ENCODE assay signal across 8 mouse cellular contexts in the genomic region with DNA sequence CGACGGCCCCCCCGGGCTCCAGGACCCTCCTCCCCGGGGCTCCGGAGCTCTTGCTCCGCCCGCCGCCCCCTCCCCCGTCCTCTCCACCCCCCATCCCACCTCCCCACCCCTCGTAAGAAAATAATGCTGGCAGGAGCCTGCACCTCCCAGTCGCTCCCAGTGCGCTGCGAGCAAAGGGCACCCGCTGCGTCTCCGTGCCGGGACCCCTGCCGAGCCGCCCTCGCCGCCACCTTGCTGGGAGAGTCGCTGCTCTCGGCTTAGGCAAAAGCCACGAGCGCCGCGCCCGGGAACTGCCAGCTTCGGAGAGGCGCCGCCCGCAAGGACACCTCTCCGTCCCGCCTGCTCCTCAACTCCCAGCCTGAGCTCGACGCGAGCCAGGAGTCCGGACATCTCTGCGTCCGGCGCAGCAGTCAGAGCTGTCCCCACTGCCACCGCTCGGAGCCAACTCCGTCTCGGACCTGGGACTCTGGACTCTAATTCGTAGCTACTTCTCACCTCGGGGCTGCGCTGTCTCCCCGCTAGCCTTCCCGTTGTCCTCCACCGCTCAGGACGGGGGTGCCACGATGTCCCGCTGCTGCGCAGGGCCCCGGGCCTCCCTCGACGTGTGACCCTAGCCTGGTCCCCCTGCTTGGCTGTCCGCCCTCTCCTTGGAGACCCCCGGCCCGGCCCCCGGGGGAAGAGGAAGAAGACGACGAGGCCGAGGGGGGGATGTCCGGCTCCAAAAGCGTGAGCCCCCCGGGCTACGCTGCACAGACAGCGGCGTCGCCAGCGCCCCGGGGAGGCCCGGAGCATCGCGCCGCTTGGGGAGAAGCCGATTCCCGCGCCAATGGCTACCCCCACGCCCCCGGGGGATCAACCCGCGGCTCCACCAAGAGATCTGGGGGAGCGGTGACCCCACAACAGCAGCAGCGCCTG. TPM values are rescaled to one million over a fixed set of nuclear protein-coding genes. Genes with fewer than 3 reads are reported as not detected.
A peak's percentile ranks its signal among the peaks of the same experiment; 100 is the strongest.
DNase-seq lines count a peak whose midpoint lies in the region; ATAC-seq and TF ChIP-seq lines count a peak whose summit lies in the region.

No protein-coding gene starts in this region.

- in situ Hi-C loops in ES-E14 (cut with MboI; ENCODE audit: low sequenced_read_pairs in 2 of 2, unreplicated experiment in 2 of 2): no loop called here

- H3K36me3 ChIP-seq in ES-E14 (ENCODE audit: control insufficient read depth, insufficient read depth, low read length, poor library complexity, severe bottlenecking): no peaks in the 10 kb centered on the region
- no peaks in the 10 kb centered on the region for H3K36me3 ChIP-seq in forebrain, embryonic 15.5 days
- peaks cover 3% of the 10 kb centered on the region; the same call in 1 of the 2 replicates for H3K36me3 ChIP-seq in hindbrain, embryonic 13.5 days

- peak; percentile 21; the same call in 1 of the 2 replicates for ATAC-seq in forebrain, embryonic 15.5 days (replicated peaks)
- peak; percentile 14 for ATAC-seq in hindbrain, embryonic 13.5 days (ENCODE audit: low FRiP score)
- no peak for ATAC-seq in granulocyte monocyte progenitor cell, adult 5-6 weeks (replicated peaks; ENCODE audit: poor library complexity, severe bottlenecking)

- H3K27ac ChIP-seq in ES-E14 (ENCODE audit: insufficient read depth, low read depth, low read length, poor library complexity, severe bottlenecking): no peak overlapping the region
- H3K27ac ChIP-seq in forebrain, embryonic 15.5 days (replicated peaks): peak overlapping the region; percentile 87
- H3K27ac ChIP-seq in hindbrain, embryonic 13.5 days: peak overlapping the region; percentile 91

- no peak overlapping the region; the same call in 1 of the 2 replicates for H3K9ac ChIP-seq in ES-E14 (ENCODE audit: insufficient read depth, low read depth, low read length, poor library complexity, severe bottlenecking)
- H3K9ac ChIP-seq in forebrain, embryonic 15.5 days (replicated peaks): peak overlapping the region; percentile 78
- H3K9ac ChIP-seq in hindbrain, embryonic 13.5 days: peak overlapping the region; percentile 95

- H3K4me3 ChIP-seq in ES-E14 (ENCODE audit: insufficient read depth in 1 of 2, low read depth in 1 of 2, low read length in 2 of 2, poor library complexity in 1 of 2, severe bottlenecking in 1 of 2): peak overlapping the region; percentile 75 to 80
- H3K4me3 ChIP-seq in forebrain, embryonic 15.5 days: peak overlapping the region; percentile 83
- H3K4me3 ChIP-seq in hindbrain, embryonic 13.5 days: peak overlapping the region; percentile 83

- H3K4me2 ChIP-seq in forebrain, embryonic 15.5 days (replicated peaks): peak overlapping the region; percentile 75
- H3K4me2 ChIP-seq in hindbrain, embryonic 13.5 days: peak overlapping the region; percentile 79

- no peak for DNase-seq in ES-E14 (ENCODE audit: low read depth, low spot score)
- peak; percentile 45 for DNase-seq in cerebellum, adult 11 months
- peak; percentile 47 to 55 for DNase-seq in layer of hippocampus, postnatal 36 days
- DNase-seq in lung, postnatal 14 days: peak; percentile 55
- peak; percentile 65 for DNase-seq in right cerebral cortex, adult 18-20 months

- peaks cover 17% of the 10 kb centered on the region for H3K27me3 ChIP-seq in forebrain, embryonic 15.5 days
- peaks cover 49% of the 10 kb centered on the region for H3K27me3 ChIP-seq in hindbrain, embryonic 13.5 days

- WGBS in forebrain, embryonic 15.5 days: under 1% methylated on average over 85 of the region's 87 CpGs
- WGBS in hindbrain, embryonic 13.5 days: 1% methylated on average over 78 of the region's 87 CpGs

- H3K9me3 ChIP-seq in ES-E14 (ENCODE audit: control insufficient read depth, insufficient read depth, low read depth, low read length): no peaks in the 10 kb centered on the region
- H3K9me3 ChIP-seq in forebrain, embryonic 15.5 days: no peaks in the 10 kb centered on the region
- H3K9me3 ChIP-seq in hindbrain, embryonic 13.5 days: no peaks in the 10 kb centered on the region

- H3K4me1 ChIP-seq in ES-E14 (ENCODE audit: control insufficient read depth in 2 of 2, insufficient read depth in 2 of 2, low read length in 2 of 2, poor library complexity in 1 of 2): peaks cover 0 to 6% of the 10 kb centered on the region in 2 experiments; a peak in 1 of 4 replicates
- peaks cover 65% of the 10 kb centered on the region for H3K4me1 ChIP-seq in forebrain, embryonic 15.5 days
- H3K4me1 ChIP-seq in hindbrain, embryonic 13.5 days (replicated peaks): peaks cover 69% of the 10 kb centered on the region

TF ChIP-seq in ES-E14, 5 proteins besides CTCF, POLR2A, EP300 and RAD21:
- TF ChIP-seq CHD2 (IDR thresholded peaks at IDR 0.05; ENCODE audit: low read depth, low read length) (no peak), HCFC1 (IDR thresholded peaks at IDR 0.05; ENCODE audit: borderline replicate concordance, insufficient read depth, low read length) (no peak), ZNF384 (IDR thresholded peaks at IDR 0.05; ENCODE audit: low read depth, low read length) (no peak), ZC3H11A (IDR thresholded peaks at IDR 0.05; ENCODE audit: borderline replicate concordance, low read depth, low read length) (no peak), MAFK (IDR thresholded peaks at IDR 0.05; ENCODE audit: insufficient read depth, low read depth, low read length) (no peak)

RNA-seq across cellular contexts. Expression of gene Adcy5, which starts 1.0 kb away (rescaled TPM):
- total RNA-seq in ES-E14 (2012; rRNA removed): 0.85 and 1.3 TPM in 2 replicates
- polyA plus RNA-seq in forebrain, embryonic 15.5 days (2015; fragmentation: Nextera tagmentation; extraction: Ambion mirVana): 5.4 and 5.6 TPM in 2 replicates
- polyA plus RNA-seq in hindbrain, embryonic 13.5 days (2015; fragmentation: Nextera tagmentation; extraction: Ambion mirVana): 5.0 and 5.6 TPM in 2 replicates
- total RNA-seq in layer of hippocampus, postnatal 36 days (2021): 10 to 100 TPM; 74.6 to 75.2 TPM
- not detected in 2 replicates for total RNA-seq in granulocyte monocyte progenitor cell, adult 5-6 weeks (2014; fragmentation: Nextera tagmentation)
- total RNA-seq in granulocyte monocyte progenitor cell, adult 5-6 weeks (2017): not detected in 2 replicates

Comparison
In these comparisons a context has a peak if more than half of its experiments do, and no peak if none do; other contexts are left out.
1. RNA of gene Adcy5, which starts 1.0 kb away (total RNA-seq): 74.6 to 75.2 TPM in layer of hippocampus, postnatal 36 days; 0.85 to 1.3 TPM in ES-E14 and not detected in granulocyte monocyte progenitor cell, adult 5-6 weeks; every median in the first group is over 10 times any median in the second.
2. Peak in every context shown above with its lines, with median percentiles within 50 percentile points of each other: H3K4me3 ChIP-seq.